Mouse (Mus musculus) kidney, adult 2 months (tissue): Measurements from ENCODE around the gene Cabp2.

Experiments
- CTCF ChIP-seq: fragments of 200-500 bp; conservative IDR thresholded peaks from 2 replicates; pipeline ENCODE4 v1.5.1; 2011; ENCODE audit warnings: low read depth, mild to moderate bottlenecking, control low read depth, low read length, moderate library complexity, mixed read lengths; ENCODE audit not compliant: insufficient read depth, insufficient read length
- POLR2A ChIP-seq: fragments of 200-500 bp; IDR thresholded peaks from one replicate; pipeline ENCODE4 v1.6.1; 2011; ENCODE audit warnings: low read depth, low read length, control low read depth

DNA sequence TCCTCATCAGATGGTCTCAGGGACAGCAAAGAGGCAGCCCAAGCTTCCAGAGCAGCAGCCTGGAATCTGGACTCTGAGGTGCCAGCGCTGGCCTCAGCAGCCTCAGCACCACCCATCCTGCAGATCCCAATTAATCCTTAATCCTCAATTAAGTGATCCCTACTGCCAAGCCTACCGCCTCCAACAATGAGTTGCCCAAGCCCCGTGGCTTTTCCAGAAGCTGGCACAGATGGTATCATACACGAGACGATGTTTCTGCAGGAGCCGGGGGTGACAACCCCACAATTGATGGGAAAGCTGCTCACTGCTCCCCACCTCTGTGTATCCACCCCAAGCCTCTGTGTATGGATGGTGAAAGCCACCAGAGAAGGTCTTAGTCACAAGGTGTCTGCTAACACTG is 7.8 kb downstream of the Cabp2 start:
- TF ChIP-seq CTCF (no peak), POLR2A (no peak)
